Mouse (Mus musculus): ENCODE measurements around the gene Ssc4d.

Gene Ssc4d

GRCm38 (mm10) chr5:135935641-135936190, 38.6 kb downstream of the Ssc4d start:
- DNase-seq, result no peak

- DNase-seq, result no peak
Measured at GRCm38 (mm10) chr5:135935176-135935523, 39.2 kb downstream of the Ssc4d start.

GRCm38 (mm10) chr5:135934481-135935175, 39.7 kb downstream of the Ssc4d start, which contains the start of gene Ywhag:
Gene Ywhag (minus strand): TSS chr5:135934616.
- peak; percentile 98 for DNase-seq

- DNase-seq, result peak; percentile 74
Measured at GRCm38 (mm10) chr5:135933900-135934441, 40.4 kb downstream of the Ssc4d start.

- no peak for DNase-seq
Measured at GRCm38 (mm10) chr5:135933222-135933899, 41.0 kb downstream of the Ssc4d start.

GRCm38 (mm10) chr5:135932359-135932758, 42.0 kb downstream of the Ssc4d start:
- DNase-seq, result no peak

- DNase-seq, result no peak
Measured at GRCm38 (mm10) chr5:135931526-135931925, 42.8 kb downstream of the Ssc4d start.

- DNase-seq, result no peak
Measured at GRCm38 (mm10) chr5:135929685-135930424, 44.5 kb downstream of the Ssc4d start.

- no peak for DNase-seq
Measured at GRCm38 (mm10) chr5:135923901-135924300, 50.4 kb downstream of the Ssc4d start.

- DNase-seq, result no peak
Measured at GRCm38 (mm10) chr5:135919902-135920301, 54.4 kb downstream of the Ssc4d start.

- no peak for DNase-seq
Measured at GRCm38 (mm10) chr5:135918593-135918992, 55.7 kb downstream of the Ssc4d start.

GRCm38 (mm10) chr5:135918059-135918437, 56.3 kb downstream of the Ssc4d start:
- DNase-seq, result no peak

GRCm38 (mm10) chr5:135917327-135918058, 56.8 kb downstream of the Ssc4d start:
- DNase-seq, result no peak

GRCm38 (mm10) chr5:135916601-135917000, 57.7 kb downstream of the Ssc4d start:
- no peak for DNase-seq

GRCm38 (mm10) chr5:135916051-135916565, 58.2 kb downstream of the Ssc4d start:
- DNase-seq, result no peak

GRCm38 (mm10) chr5:135914156-135914555, 60.2 kb downstream of the Ssc4d start:
- no peak for DNase-seq

GRCm38 (mm10) chr5:135913201-135913600, 61.1 kb downstream of the Ssc4d start:
- no peak for DNase-seq

- no peak for DNase-seq
Measured at GRCm38 (mm10) chr5:135911633-135912220, 62.6 kb downstream of the Ssc4d start.

- DNase-seq, result no peak
Measured at GRCm38 (mm10) chr5:135910813-135911212, 63.5 kb downstream of the Ssc4d start.

Data from kidney, postnatal 10 days (tissue).